12 mouse cellular contexts compared by ENCODE assay signal in genomic region chr6:4708971-4709370, GRCm38 (mm10). TPM values are rescaled to one million over a fixed set of nuclear protein-coding genes. Genes with fewer than 3 reads are reported as not detected.
DNase-seq lines count a peak whose midpoint lies in the region; TF ChIP-seq lines count a peak whose summit lies in the region.
"Had no signal": no experiment of that assay in that cellular context is flagged by ENCODE, and none has a peak within 500 bp of the region (broad histone marks: within the 10 kb centered on the region; RNA-seq: fewer than 3 reads in every experiment).

No protein-coding gene starts in this region.

- H3K27me3 ChIP-seq in myocyte (ENCODE audit: control insufficient read depth, insufficient read depth, insufficient read length) = no peaks in the 10 kb centered on the region
- H3K27me3 ChIP-seq: limb, embryonic 15.5 days; lung, embryonic 15.5 days; megakaryocyte, embryonic 14.5 days had no signal

- DNase-seq in heart, adult 8-10 months (ENCODE audit: low spot score) = peak; percentile 26
- DNase-seq in heart, postnatal 36 days = no peak
- peak; percentile 56 for DNase-seq in NIH3T3 (ENCODE audit: low read depth)
- DNase-seq in fibroblast of lung, adult 2 months (ENCODE audit: low read depth) = peak; percentile 36
- no peak for DNase-seq in kidney, postnatal 25 days
- DNase-seq in spleen, postnatal 4 days (ENCODE audit: low spot score in 2 of 2) = no peak
- DNase-seq: forebrain, postnatal 0 days had no signal

- no peak for TF ChIP-seq POLR2A in myocyte (IDR thresholded peaks at IDR 0.05; ENCODE audit: insufficient read length, low read depth)

- H3K4me2 ChIP-seq in myocyte (ENCODE audit: low read depth) = no peak overlapping the region
- H3K4me2 ChIP-seq: limb, embryonic 15.5 days; lung, embryonic 15.5 days had no signal

- intact Hi-C loops in heart, postnatal 36 days (cut with DNase I) = no loop called here

- no peaks in the 10 kb centered on the region for H3K36me3 ChIP-seq in myocyte (ENCODE audit: control insufficient read depth, insufficient read depth)
- H3K36me3 ChIP-seq: lung, embryonic 15.5 days had no signal

- H3K4me3 ChIP-seq in myocyte = no peak overlapping the region
- H3K4me3 ChIP-seq: limb, embryonic 15.5 days; lung, embryonic 15.5 days; megakaryocyte, embryonic 14.5 days had no signal

- H3ac ChIP-seq in myocyte (ENCODE audit: control insufficient read depth, insufficient read length) = no peak overlapping the region

- H3K79me2 ChIP-seq in myocyte (ENCODE audit: control insufficient read depth, insufficient read depth) = no peaks in the 10 kb centered on the region

TF ChIP-seq in myocyte, 11 proteins besides CTCF, POLR2A, EP300 and RAD21:
- TF ChIP-seq USF1 (IDR thresholded peaks at IDR 0.05; ENCODE audit: low read depth) = no peak
- TF ChIP-seq CEBPB (IDR thresholded peaks at IDR 0.05; ENCODE audit: insufficient read depth, poor library complexity, severe bottlenecking) = 0 out of 2 replicates have a peak, but pooled peaks have one; percentile 27
- TF ChIP-seq REST (IDR thresholded peaks at IDR 0.05; ENCODE audit: insufficient read depth, insufficient read length) = no peak
- TF ChIP-seq MAX (IDR thresholded peaks at IDR 0.05; ENCODE audit: low read depth) = no peak
- no peak for TF ChIP-seq POLR2AphosphoS2 (IDR thresholded peaks at IDR 0.05; ENCODE audit: insufficient read length, low read depth)
- TF ChIP-seq SRF (IDR thresholded peaks at IDR 0.05; ENCODE audit: control insufficient read depth, insufficient read length, low read depth) = peak; percentile 93
- TF ChIP-seq TCF3 (IDR thresholded peaks at IDR 0.05; ENCODE audit: insufficient read length, low read depth) = no peak

RNA-seq across cellular contexts. Expression of gene Sgce, which starts 38.0 kb away (rescaled TPM):
- 10 to 100 TPM; 15.6 to 19.6 (median 17.3) TPM for total RNA-seq in heart, adult 8-10 months (2022)
- total RNA-seq in heart, postnatal 36 days (2021) = 10 to 100 TPM; 20.8 to 22.5 TPM
- 16.8 TPM for polyA plus RNA-seq in myocyte (2012; fragmentation: generic; extraction: Trizol)

RNA-seq across cellular contexts. Expression of gene Peg10, which starts 38.1 kb away (rescaled TPM):
- total RNA-seq in heart, adult 8-10 months (2022) = 1 to 10 TPM in 2 of 4 experiments, under 1 TPM in 2; 0.83 to 1.2 (median 1.0) TPM
- total RNA-seq in heart, postnatal 36 days (2021) = 1 to 10 TPM; 1.1 to 1.2 TPM
- polyA plus RNA-seq in myocyte (2012; fragmentation: generic; extraction: Trizol) = 2.6 TPM
- polyA plus RNA-seq: inflammation-experienced regulatory T-cells, adult 6 months had no signal

Comparison
In these comparisons a context has a peak if more than half of its experiments do, and no peak if none do; other contexts are left out.
1. DNase-seq: peak in heart, adult 8-10 months (single experiment), NIH3T3 (single experiment) and fibroblast of lung, adult 2 months (single experiment); none in heart, postnatal 36 days (0 of 2), kidney, postnatal 25 days (0 of 2) and spleen, postnatal 4 days (0 of 2).